Mouse (Mus musculus) skeletal muscle tissue, adult 2 months (tissue): Measurements from ENCODE around the gene Ntpcr.

Source experiments
- DNase-seq: peaks from one replicate; pipeline ENCODE4 v3.0.0-alpha.2; 2012; ENCODE audit warnings: low read depth, low spot score

The Ntpcr gene

GRCm38 (mm10) chr8:125729746-125730145 lies at the start of gene Ntpcr:
Gene Ntpcr, plus strand, starts transcription at chr8:125729963.
- no peak for DNase-seq

- DNase-seq: no peak
These were observed 48.8 kb upstream of the Ntpcr start for GRCm38 (mm10) chr8:125680851-125681408.

- peak; percentile 28 for DNase-seq
These were observed 44.5 kb upstream of the Ntpcr start for GRCm38 (mm10) chr8:125685216-125685760.

- no peak for DNase-seq
These were observed 43.4 kb upstream of the Ntpcr start for GRCm38 (mm10) chr8:125686221-125686865.

GRCm38 (mm10) chr8:125690166-125690915 lies 39.4 kb upstream of the Ntpcr start:
- no peak for DNase-seq

GRCm38 (mm10) chr8:125690961-125691360 lies 38.8 kb upstream of the Ntpcr start:
- DNase-seq: no peak

GRCm38 (mm10) chr8:125692447-125692846 lies 37.3 kb upstream of the Ntpcr start:
- DNase-seq: no peak

GRCm38 (mm10) chr8:125693197-125693596 lies 36.6 kb upstream of the Ntpcr start:
- no peak for DNase-seq

- DNase-seq: no peak
These were observed 33.8 kb upstream of the Ntpcr start for GRCm38 (mm10) chr8:125695951-125696350.

GRCm38 (mm10) chr8:125699391-125700025 lies 30.3 kb upstream of the Ntpcr start:
- DNase-seq: no peak

GRCm38 (mm10) chr8:125700407-125700806 lies 29.4 kb upstream of the Ntpcr start:
- no peak for DNase-seq

GRCm38 (mm10) chr8:125702868-125703473 lies 26.8 kb upstream of the Ntpcr start:
- no peak for DNase-seq

GRCm38 (mm10) chr8:125704434-125704833 lies 25.3 kb upstream of the Ntpcr start:
- no peak for DNase-seq

GRCm38 (mm10) chr8:125705816-125706215 lies 23.9 kb upstream of the Ntpcr start:
- DNase-seq: no peak

GRCm38 (mm10) chr8:125709171-125709570 lies 20.6 kb upstream of the Ntpcr start:
- no peak for DNase-seq

- no peak for DNase-seq
These were observed 18.2 kb upstream of the Ntpcr start for GRCm38 (mm10) chr8:125711514-125711913.

- no peak for DNase-seq
These were observed 13.6 kb upstream of the Ntpcr start for GRCm38 (mm10) chr8:125716211-125716610.

- no peak for DNase-seq
These were observed 13.2 kb upstream of the Ntpcr start for GRCm38 (mm10) chr8:125716613-125717012.

- no peak for DNase-seq
These were observed 10.8 kb upstream of the Ntpcr start for GRCm38 (mm10) chr8:125718914-125719313.

GRCm38 (mm10) chr8:125722675-125723074 lies 7.1 kb upstream of the Ntpcr start:
- peak; percentile 49 for DNase-seq

- DNase-seq: no peak
These were observed 6.3 kb upstream of the Ntpcr start for GRCm38 (mm10) chr8:125723437-125723836.
